Mouse (Mus musculus) megakaryocyte, embryonic 14.5 days (primary cell): Measurements from ENCODE around the gene Prrc2c.

Experiments
- FLI1 ChIP-seq: IDR thresholded peaks from 2 replicates; pipeline ENCODE4 v1.6.1; 2012; ENCODE audit warnings: low read length, inconsistent platforms, mixed read lengths
- GATA1 ChIP-seq: IDR thresholded peaks from 3 replicates; pipeline ENCODE4 v1.6.1; 2012; ENCODE audit warnings: mixed read lengths, low read length, inconsistent platforms, borderline replicate concordance

GRCm38 (mm10) chr1:162664826-162665475 lies 75.4 kb downstream of the Prrc2c start:
- TF ChIP-seq GATA1 (no peak), FLI1 (no peak)
